In genomic region chr10:13631796-13632195, GRCm38 (mm10) we compare ENCODE assay signal across 13 mouse cellular contexts.
DNase-seq lines count a peak whose midpoint lies in the region; ATAC-seq and TF ChIP-seq lines count a peak whose summit lies in the region.
"Had no signal": no experiment of that assay in that cellular context is flagged by ENCODE, and none has a peak within 500 bp of the region (broad histone marks: within the 10 kb centered on the region; RNA-seq: fewer than 3 reads in every experiment).

No protein-coding gene starts in this region.

- H3K27ac ChIP-seq in hindbrain, postnatal 0 days = no peak overlapping the region
- H3K27ac ChIP-seq in hindbrain, embryonic 13.5 days = no peak overlapping the region
- H3K27ac ChIP-seq: heart, embryonic 15.5 days had no signal

- DNase-seq in embryo, embryonic 10.5 days (ENCODE audit: low spot score) = peak; percentile 10
- no peak for DNase-seq in embryo, embryonic 9.5 days (ENCODE audit: extremely low spot score)
- peak; percentile 51 for DNase-seq in hindbrain, postnatal 0 days (ENCODE audit: low spot score)
- DNase-seq in right cerebral cortex, postnatal 14 days = peak; percentile 12
- no peak for DNase-seq in right cerebral cortex, postnatal 25 days
- no peak for DNase-seq in left cerebral cortex, postnatal 10 days (ENCODE audit: extremely low spot score in 1 of 2, low spot score in 2 of 2)
- no peak for DNase-seq in cerebellum, postnatal 14 days
- DNase-seq: heart, adult 11 months; lung, postnatal 4 days; thymus, postnatal 25 days had no signal

- H3K4me1 ChIP-seq in hindbrain, postnatal 0 days (ENCODE audit: insufficient read depth, low read length) = no peaks in the 10 kb centered on the region
- 0 out of 2 replicates have a peak, but pooled peaks cover 2% of the 10 kb centered on the region for H3K4me1 ChIP-seq in hindbrain, embryonic 13.5 days (replicated peaks)
- H3K4me1 ChIP-seq: heart, embryonic 15.5 days had no signal

- WGBS in hindbrain, postnatal 0 days = 41% methylated on average over 3 of the region's 3 CpGs
- 65% methylated on average over 3 of the region's 3 CpGs for WGBS in hindbrain, embryonic 13.5 days

- H3K27me3 ChIP-seq in hindbrain, postnatal 0 days (ENCODE audit: insufficient read depth, low read length) = no peaks in the 10 kb centered on the region
- H3K27me3 ChIP-seq in hindbrain, embryonic 13.5 days = no peaks in the 10 kb centered on the region
- H3K27me3 ChIP-seq: heart, embryonic 15.5 days had no signal

- H3K36me3 ChIP-seq in hindbrain, postnatal 0 days (ENCODE audit: insufficient read depth, low read length) = no peaks in the 10 kb centered on the region
- no peaks in the 10 kb centered on the region for H3K36me3 ChIP-seq in hindbrain, embryonic 13.5 days
- H3K36me3 ChIP-seq: heart, embryonic 15.5 days had no signal

- H3K4me2 ChIP-seq in hindbrain, postnatal 0 days (ENCODE audit: low read depth, low read length) = no peak overlapping the region
- no peak overlapping the region for H3K4me2 ChIP-seq in hindbrain, embryonic 13.5 days
- H3K4me2 ChIP-seq: heart, embryonic 15.5 days; liver, embryonic 11.5 days had no signal

- H3K9me3 ChIP-seq in hindbrain, postnatal 0 days (ENCODE audit: low read length) = no peaks in the 10 kb centered on the region
- no peaks in the 10 kb centered on the region for H3K9me3 ChIP-seq in hindbrain, embryonic 13.5 days
- H3K9me3 ChIP-seq: heart, embryonic 15.5 days had no signal

- TF ChIP-seq CTCF in hindbrain, postnatal 0 days (IDR thresholded peaks at IDR 0.05; ENCODE audit: low read depth) = no peak

- peak; percentile 62; the same call in 1 of the 2 replicates for ATAC-seq in hindbrain, postnatal 0 days
- no peak for ATAC-seq in hindbrain, embryonic 13.5 days (ENCODE audit: low FRiP score)

- no peak overlapping the region for H3K9ac ChIP-seq in hindbrain, postnatal 0 days (replicated peaks; ENCODE audit: low read length)
- H3K9ac ChIP-seq in hindbrain, embryonic 13.5 days = no peak overlapping the region
- H3K9ac ChIP-seq: heart, embryonic 15.5 days had no signal

- no peak overlapping the region for H3K4me3 ChIP-seq in hindbrain, postnatal 0 days (ENCODE audit: low read length)
- H3K4me3 ChIP-seq in hindbrain, embryonic 13.5 days = no peak overlapping the region
- H3K4me3 ChIP-seq: heart, embryonic 15.5 days had no signal

- intact Hi-C loops in left cerebral cortex, postnatal 10 days (cut with DNase I) = no loop called here

Comparison
In these comparisons a context has a peak if more than half of its experiments do, and no peak if none do; other contexts are left out.
1. DNase-seq: peak in embryo, embryonic 10.5 days (single experiment), hindbrain, postnatal 0 days (single experiment) and right cerebral cortex, postnatal 14 days (single experiment); none in embryo, embryonic 9.5 days (single experiment), right cerebral cortex, postnatal 25 days (single experiment), left cerebral cortex, postnatal 10 days (0 of 2) and cerebellum, postnatal 14 days (0 of 2).